Mouse (Mus musculus) lung, embryonic 14.5 days (tissue): ENCODE measurements at regions not wholly inside any gene's neighbourhood (a gene's known extent, or its start where the extent isn't known, plus 50 kb on each side); places are given as distances from the start of the nearest gene placed in this dataset.

ENCODE experiments used
- ATAC-seq: fragments of 200-750 bp; cut with Nextera tagmentation; 2 replicates; pipeline ENCODE4 v1.8.0; 2017; ENCODE audit warnings: mild to moderate bottlenecking, moderate TSS enrichment, moderate library complexity; ENCODE audit not compliant: insufficient read depth
- DNase-seq: peaks from one replicate; pipeline ENCODE4 v3.0.0-alpha.2; 2015
- H3K27ac ChIP-seq: fragments of 300-500 bp; sonication (generic); 2 replicates; pipeline ENCODE4 v1.5.1; 2014; ENCODE audit warnings: low read depth, mild to moderate bottlenecking, moderate library complexity
- H3K27me3 ChIP-seq: fragments of 300-500 bp; sonication (generic); 2 replicates; pipeline ENCODE4 v1.6.1; 2014; ENCODE audit warnings: low read length, control low read depth; ENCODE audit not compliant: insufficient read depth
- H3K36me3 ChIP-seq: fragments of 300-500 bp; sonication (generic); 2 replicates; pipeline ENCODE4 v1.6.1; 2014; ENCODE audit warnings: control low read depth; ENCODE audit not compliant: insufficient read depth
- H3K4me1 ChIP-seq: fragments of 300-500 bp; sonication (generic); 2 replicates; pipeline ENCODE4 v1.6.1; 2014; ENCODE audit warnings: antibody characterized with exemption, control low read depth; ENCODE audit not compliant: insufficient read depth
- H3K4me2 ChIP-seq: fragments of 300-500 bp; sonication (generic); 2 replicates; pipeline ENCODE4 v1.6.1; 2014; ENCODE audit warnings: mild to moderate bottlenecking
- H3K4me3 ChIP-seq: fragments of 300-500 bp; sonication (generic); 2 replicates; pipeline ENCODE4 v1.5.1; 2014; ENCODE audit warnings: low read depth, low read length
- H3K9ac ChIP-seq: fragments of 300-500 bp; sonication (generic); 2 replicates; pipeline ENCODE4 v1.6.1; 2014
- H3K9me3 ChIP-seq: fragments of 300-500 bp; sonication (generic); 2 replicates; pipeline ENCODE4 v1.6.1; 2016; ENCODE audit warnings: low read depth, low read length, control low read depth
- CTCF ChIP-seq: IDR thresholded peaks from 2 replicates; pipeline ENCODE4 v1.5.1; 2016; ENCODE audit warnings: antibody characterized with exemption, low read depth
- WGBS: fragments of 180-500 bp; shearing (Covaris S2); extraction: QIAGEN DNeasy Blood & Tissue Kit; methylation state at CpG from one replicate; pipeline ENCODE4 v1.1.7; 2014; 5-methylcytosine and 5-hydroxymethylcytosine counted together

DNA sequence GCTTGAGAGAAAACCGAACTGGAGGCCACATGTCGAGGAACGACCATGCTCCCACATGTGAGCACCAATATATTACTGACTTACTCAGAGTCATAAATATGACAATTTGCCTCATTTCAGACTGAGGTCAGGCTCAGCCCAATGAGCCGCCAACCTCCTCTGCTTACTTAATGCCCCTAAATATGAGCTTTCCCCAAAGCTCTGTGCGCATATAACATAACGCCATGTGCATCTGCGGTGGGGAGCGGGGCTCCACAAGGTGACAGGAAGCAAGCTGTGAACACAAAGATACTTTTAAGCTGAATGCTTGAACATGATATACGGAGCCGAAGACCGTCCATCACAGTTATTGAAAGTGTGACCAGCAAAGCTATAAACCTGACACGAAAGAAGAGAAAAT is 319.8 kb downstream of the Hlx start:
- TF ChIP-seq CTCF, result no peak
- DNase-seq (no peak), ATAC-seq (no peak)
- no peaks in the 10 kb centered on the region for H3K36me3 ChIP-seq
- H3K4me3 ChIP-seq, result no peak overlapping the region
- H3K27ac ChIP-seq, result no peak overlapping the region
- 80% methylated on average over 12 of the region's 12 CpGs for WGBS
- H3K9me3 ChIP-seq, result no peaks in the 10 kb centered on the region
- no peaks in the 10 kb centered on the region for H3K27me3 ChIP-seq
- no peak overlapping the region for H3K9ac ChIP-seq
- H3K4me1 ChIP-seq, result no peaks in the 10 kb centered on the region
- no peak overlapping the region for H3K4me2 ChIP-seq

DNA sequence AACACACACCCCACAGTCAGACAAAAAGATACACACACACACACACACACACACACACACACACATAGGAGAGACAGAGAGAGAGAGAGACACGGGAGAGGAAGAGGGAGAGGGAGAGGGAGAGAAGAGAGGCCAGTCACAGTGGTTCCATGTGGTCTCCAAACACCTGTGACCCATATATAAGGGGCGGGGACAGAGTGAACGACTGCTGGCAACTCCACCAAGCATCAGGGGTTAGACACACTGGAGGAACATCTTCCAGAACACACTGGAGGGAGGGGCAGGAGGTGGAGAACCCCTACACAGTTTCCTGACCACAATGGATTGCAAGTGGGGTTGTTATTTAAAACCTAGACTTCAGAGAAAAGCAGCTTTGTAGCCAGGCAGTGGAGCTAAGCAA is 321.4 kb downstream of the Hlx start:
- DNase-seq (no peak), ATAC-seq (no peak)
- Histone ChIP-seq H3K4me1 (no peaks in the 10 kb centered on the region), H3K27me3 (no peaks in the 10 kb centered on the region), H3K9ac (no peak overlapping the region), H3K27ac (no peak overlapping the region), H3K36me3 (no peaks in the 10 kb centered on the region), H3K4me2 (no peak overlapping the region), H3K4me3 (no peak overlapping the region), H3K9me3 (no peaks in the 10 kb centered on the region)
- WGBS, result 62% methylated on average over 3 of the region's 3 CpGs
- no peak for TF ChIP-seq CTCF

DNA sequence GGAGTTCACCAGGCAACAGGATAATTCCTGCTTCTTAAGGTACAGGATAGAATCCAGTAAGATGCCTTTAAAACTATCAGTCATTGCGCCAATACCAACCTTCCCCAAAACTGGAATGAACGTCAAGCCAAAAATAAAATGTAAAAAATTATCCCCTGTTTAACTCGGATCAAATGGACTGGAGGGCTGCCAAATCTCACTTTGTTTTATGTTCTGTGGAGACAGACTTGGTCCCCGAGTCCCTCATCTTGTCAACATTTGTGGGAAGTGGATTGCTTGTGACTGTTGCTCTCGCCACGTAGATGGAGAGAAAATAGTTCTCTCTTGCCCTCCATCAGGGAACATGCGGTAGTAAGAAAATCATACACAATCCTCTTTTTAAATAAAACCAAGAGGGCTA is 322.4 kb downstream of the Hlx start:
- no peaks in the 10 kb centered on the region for H3K27me3 ChIP-seq
- peak; percentile 63 for DNase-seq
- H3K4me2 ChIP-seq, result no peak overlapping the region
- 49% methylated on average over 7 of the region's 7 CpGs for WGBS
- H3K9ac ChIP-seq, result no peak overlapping the region
- no peaks in the 10 kb centered on the region for H3K4me1 ChIP-seq
- H3K9me3 ChIP-seq, result no peaks in the 10 kb centered on the region
- ATAC-seq, result no peak
- no peak overlapping the region for H3K4me3 ChIP-seq
- H3K27ac ChIP-seq, result no peak overlapping the region
- TF ChIP-seq CTCF, result no peak
- no peaks in the 10 kb centered on the region for H3K36me3 ChIP-seq

DNA sequence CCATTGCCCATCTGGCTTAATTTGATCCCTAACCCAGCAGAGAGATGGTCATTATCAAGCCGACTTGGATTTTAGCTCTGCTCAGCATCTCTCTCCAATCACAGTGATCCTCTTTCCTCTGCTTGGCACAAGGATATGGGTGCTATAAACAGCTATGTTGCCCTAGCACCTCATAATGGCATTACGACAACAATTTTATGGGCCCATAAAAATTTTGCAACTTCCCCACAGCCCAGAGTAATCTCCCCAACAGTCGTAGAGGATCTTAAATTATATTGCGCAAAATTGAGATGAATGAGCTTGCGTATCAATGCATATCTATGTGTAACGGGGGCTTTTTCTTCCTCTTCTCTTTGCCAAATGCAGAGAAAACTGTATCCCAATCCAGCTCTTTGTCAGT is 329.4 kb downstream of the Hlx start:
- Histone ChIP-seq H3K36me3 (no peaks in the 10 kb centered on the region), H3K27ac (no peak overlapping the region), H3K9me3 (no peaks in the 10 kb centered on the region), H3K4me1 (no peaks in the 10 kb centered on the region; the same call in 1 of the 2 replicates), H3K4me2 (no peak overlapping the region), H3K4me3 (no peak overlapping the region), H3K9ac (no peak overlapping the region), H3K27me3 (no peaks in the 10 kb centered on the region)
- WGBS, result 54% methylated on average over 6 of the region's 6 CpGs
- TF ChIP-seq CTCF, result no peak
- ATAC-seq (no peak), DNase-seq (peak; percentile 44)

DNA sequence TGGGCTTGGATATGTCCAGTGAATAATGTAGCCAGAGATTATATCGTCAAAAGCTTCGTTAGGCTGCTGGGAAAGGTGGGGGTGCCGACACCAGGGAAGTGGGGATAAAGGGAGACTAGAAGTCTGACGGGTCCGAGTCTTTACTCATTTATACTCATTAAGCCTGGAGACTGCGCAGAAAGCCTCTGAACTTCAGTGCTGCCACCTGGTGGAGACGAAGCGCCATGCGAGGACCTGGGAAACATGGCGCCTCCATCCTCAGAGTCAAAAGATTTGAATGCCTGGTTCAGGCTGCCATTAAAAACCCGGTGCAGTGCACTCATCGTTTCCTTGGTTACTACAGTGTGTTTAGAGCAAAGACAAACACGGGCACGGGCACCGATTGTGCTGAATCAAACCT is 337.2 kb downstream of the Hlx start:
- peak; percentile 73 for DNase-seq
- H3K4me1 ChIP-seq, result no peaks in the 10 kb centered on the region; the same call in 1 of the 2 replicates
- ATAC-seq, result no peak; the same call in 1 of the 2 replicates
- no peak overlapping the region for H3K4me3 ChIP-seq
- WGBS, result 49% methylated on average over 15 of the region's 15 CpGs
- H3K9ac ChIP-seq, result no peak overlapping the region
- 0 out of 2 replicates have a peak overlapping the region, but pooled peaks have one; percentile 14 for H3K4me2 ChIP-seq
- TF ChIP-seq CTCF, result peak; percentile 77
- no peaks in the 10 kb centered on the region for H3K36me3 ChIP-seq
- H3K9me3 ChIP-seq, result no peaks in the 10 kb centered on the region
- no peak overlapping the region for H3K27ac ChIP-seq
- no peaks in the 10 kb centered on the region for H3K27me3 ChIP-seq

DNA sequence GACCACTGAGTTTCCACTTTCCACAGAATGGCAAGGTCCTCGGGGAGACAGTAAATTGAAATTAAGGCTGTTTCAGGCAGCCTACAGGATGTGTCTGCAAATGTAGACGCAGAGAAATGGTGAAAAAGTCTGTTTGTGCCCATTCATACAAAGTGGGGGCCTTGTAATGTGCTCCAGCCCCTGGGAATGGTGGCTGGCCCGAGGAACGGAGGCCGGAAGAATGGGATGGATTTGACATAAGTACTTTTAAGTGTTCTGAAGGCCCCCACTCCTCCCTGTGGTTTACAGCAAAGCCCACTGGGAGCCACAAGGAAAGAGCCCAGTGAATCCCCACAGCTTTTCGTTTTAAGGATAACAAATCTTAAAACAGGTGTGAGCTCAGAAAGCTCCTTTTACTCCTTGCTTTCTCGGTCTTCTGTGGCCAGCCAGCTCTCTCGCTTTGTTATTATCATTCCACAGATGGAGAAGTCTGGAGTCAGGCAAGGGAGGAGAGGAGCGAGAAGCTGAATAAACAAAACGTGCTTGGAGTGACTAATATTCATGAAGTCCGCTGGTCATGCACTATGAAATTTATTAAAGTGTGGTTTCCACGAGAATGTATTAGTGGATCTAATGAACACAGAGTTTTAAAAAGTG is 337.7 kb downstream of the Hlx start:
- no peak overlapping the region for H3K4me3 ChIP-seq
- 0 out of 2 replicates have a peak overlapping the region, but pooled peaks have one; percentile 14 for H3K4me2 ChIP-seq
- H3K9me3 ChIP-seq, result no peaks in the 10 kb centered on the region
- no peak for ATAC-seq
- peak; percentile 35 for DNase-seq
- H3K9ac ChIP-seq, result no peak overlapping the region
- WGBS, result 47% methylated on average over 12 of the region's 12 CpGs
- TF ChIP-seq CTCF, result no peak
- H3K27me3 ChIP-seq, result no peaks in the 10 kb centered on the region
- H3K4me1 ChIP-seq, result no peaks in the 10 kb centered on the region; the same call in 1 of the 2 replicates
- peak overlapping the region; percentile 1; the same call in 1 of the 2 replicates for H3K27ac ChIP-seq
- no peaks in the 10 kb centered on the region for H3K36me3 ChIP-seq

DNA sequence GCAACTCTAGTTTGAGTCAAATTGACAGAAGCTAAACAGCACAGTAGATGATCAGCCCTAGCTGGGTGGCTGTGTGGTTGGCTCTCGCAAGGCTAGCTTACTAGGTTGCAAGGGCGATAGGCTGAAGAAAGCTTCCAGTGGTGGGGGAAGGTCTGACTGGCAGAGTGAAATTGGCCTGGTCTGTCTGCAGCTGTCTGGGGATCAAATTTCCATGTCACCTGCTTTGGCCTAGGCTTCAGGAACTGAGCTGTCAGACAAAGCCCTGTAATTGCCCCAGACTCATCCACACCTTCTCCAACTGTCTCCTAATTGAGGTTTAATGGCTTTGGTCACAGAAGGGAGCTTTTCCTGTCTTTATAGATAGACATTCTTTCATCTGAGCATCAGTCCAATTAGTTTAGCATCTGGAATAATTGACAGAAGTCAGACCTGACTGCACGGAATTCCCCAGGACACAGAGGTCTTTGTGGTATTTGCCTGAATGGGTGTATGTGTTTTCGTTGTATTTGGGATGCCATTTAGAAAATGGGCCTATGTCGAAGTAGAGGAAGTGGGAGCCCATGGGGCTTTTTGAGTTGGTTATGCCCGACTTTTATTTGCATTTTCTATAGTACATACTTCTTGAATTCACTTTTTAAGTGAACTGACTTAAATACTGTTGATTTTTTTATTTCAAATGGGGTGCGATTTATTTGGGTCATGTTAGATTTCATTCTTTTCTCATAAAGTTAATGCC is 348.2 kb downstream of the Hlx start:
- Histone ChIP-seq H3K4me3 (no peak overlapping the region), H3K9me3 (no peaks in the 10 kb centered on the region), H3K9ac (no peak overlapping the region), H3K4me1 (no peaks in the 10 kb centered on the region), H3K27me3 (no peaks in the 10 kb centered on the region), H3K27ac (no peak overlapping the region), H3K36me3 (no peaks in the 10 kb centered on the region), H3K4me2 (no peak overlapping the region)
- ATAC-seq, result no peak
- DNase-seq, result no peak
- 73% methylated on average over 7 of the region's 7 CpGs for WGBS
- no peak for TF ChIP-seq CTCF
